Mouse (Mus musculus) natural killer cell, adult 2 months (primary cell): ENCODE measurements at regions not wholly inside any gene's neighbourhood (a gene's known extent, or its start where the extent isn't known, plus 50 kb on each side); places are given as distances from the start of the nearest gene placed in this dataset.

Source experiments
- DNase-seq, 2 experiments: peaks; one replicate each; pipeline ENCODE4 v3.0.0; 2022; ENCODE audit warnings: low spot score in 2 of 2

- no peak for DNase-seq
These were observed 118.3 kb downstream of the Snx10 start for GRCm38 (mm10) chr6:51641965-51642364.

- DNase-seq = no peak
These were observed 125.1 kb downstream of the Snx10 start for GRCm38 (mm10) chr6:51648813-51649212.

- DNase-seq = no peak
These were observed 130.1 kb downstream of the Snx10 start for GRCm38 (mm10) chr6:51653753-51654152.

GRCm38 (mm10) chr6:51654991-51655390 is 131.3 kb downstream of the Snx10 start:
- DNase-seq = no peak

- DNase-seq = no peak
These were observed 132.4 kb downstream of the Snx10 start for GRCm38 (mm10) chr6:51656078-51656477.

- DNase-seq = no peak
These were observed 133.4 kb downstream of the Snx10 start for GRCm38 (mm10) chr6:51656883-51657640.

GRCm38 (mm10) chr6:51658360-51658759 is 134.7 kb downstream of the Snx10 start:
- no peak for DNase-seq

- DNase-seq = no peak
These were observed 139.5 kb downstream of the Snx10 start for GRCm38 (mm10) chr6:51663178-51663577.

GRCm38 (mm10) chr6:51664049-51664448 is 140.3 kb downstream of the Snx10 start:
- DNase-seq = no peak

GRCm38 (mm10) chr6:51667022-51667421 is 143.3 kb downstream of the Snx10 start:
- DNase-seq = no peak

GRCm38 (mm10) chr6:51675342-51675945 is 151.7 kb downstream of the Snx10 start:
- DNase-seq = no peak

GRCm38 (mm10) chr6:51677162-51677996 is 153.7 kb downstream of the Snx10 start:
- DNase-seq = no peak

- no peak for DNase-seq
These were observed 155.0 kb downstream of the Snx10 start for GRCm38 (mm10) chr6:51678743-51679142.

GRCm38 (mm10) chr6:51680239-51680857 is 156.6 kb downstream of the Snx10 start:
- DNase-seq = no peak

GRCm38 (mm10) chr6:51683131-51683530 is 159.4 kb downstream of the Snx10 start:
- DNase-seq = no peak

- DNase-seq = no peak
These were observed 162.1 kb downstream of the Snx10 start for GRCm38 (mm10) chr6:51685651-51686287.

GRCm38 (mm10) chr6:51690795-51691563 is 167.3 kb downstream of the Snx10 start:
- DNase-seq = no peak

GRCm38 (mm10) chr6:51693984-51694383 is 170.3 kb downstream of the Snx10 start:
- DNase-seq = no peak

GRCm38 (mm10) chr6:51696396-51696795 is 172.7 kb downstream of the Snx10 start:
- no peak for DNase-seq

GRCm38 (mm10) chr6:51697754-51698153 is 174.1 kb downstream of the Snx10 start:
- DNase-seq = no peak

GRCm38 (mm10) chr6:51698244-51698643 is 174.5 kb downstream of the Snx10 start:
- DNase-seq = no peak
